Mouse (Mus musculus) lung, embryonic 16.5 days (tissue): Measurements from ENCODE around the gene Orc5. TPM values are rescaled to one million over a fixed set of nuclear protein-coding genes. Genes with fewer than 3 reads are reported as not detected.
A peak's percentile ranks its signal among the peaks of the same experiment; 100 is the strongest.

Experiments
- ATAC-seq: fragments of 200-750 bp; cut with Nextera tagmentation; 2 replicates; pipeline ENCODE4 v1.8.0; 2017; ENCODE audit warnings: low read depth, mild to moderate bottlenecking, moderate library complexity
- H3K27ac ChIP-seq: fragments of 300-500 bp; sonication (generic); 2 replicates; pipeline ENCODE4 v1.5.1; 2014; ENCODE audit warnings: mild to moderate bottlenecking, control low read depth, low read length
- H3K27me3 ChIP-seq: fragments of 300-500 bp; sonication (generic); 2 replicates; pipeline ENCODE4 v1.6.1; 2014; ENCODE audit warnings: low read depth, low read length, mixed read lengths; ENCODE audit not compliant: control insufficient read depth, insufficient read depth
- H3K36me3 ChIP-seq: fragments of 300-500 bp; sonication (generic); 2 replicates; pipeline ENCODE4 v1.6.1; 2014; ENCODE audit warnings: low read length; ENCODE audit not compliant: control insufficient read depth, insufficient read depth
- H3K4me1 ChIP-seq: fragments of 300-500 bp; sonication (generic); replicated peaks from 2 replicates; pipeline ENCODE4 v1.6.1; 2014; ENCODE audit warnings: low read length, mixed read lengths; ENCODE audit not compliant: control insufficient read depth, insufficient read depth
- H3K4me2 ChIP-seq: fragments of 300-500 bp; sonication (generic); 2 replicates; pipeline ENCODE4 v1.6.1; 2014; ENCODE audit warnings: low read depth, low read length, control low read depth
- H3K4me3 ChIP-seq: fragments of 300-500 bp; sonication (generic); 2 replicates; pipeline ENCODE4 v1.5.1; 2014; ENCODE audit warnings: mild to moderate bottlenecking, low read length, control low read depth
- H3K9ac ChIP-seq: fragments of 300-500 bp; sonication (generic); 2 replicates; pipeline ENCODE4 v1.6.1; 2014; ENCODE audit warnings: low read length, control low read depth
- H3K9me3 ChIP-seq: fragments of 300-500 bp; sonication (generic); 2 replicates; pipeline ENCODE4 v1.6.1; 2016; ENCODE audit warnings: low read length; ENCODE audit not compliant: control insufficient read depth
- WGBS: fragments of 180-500 bp; shearing (Covaris S2); extraction: QIAGEN DNeasy Blood & Tissue Kit; methylation state at CpG from one replicate; pipeline ENCODE4 v1.1.7; 2014; 5-methylcytosine and 5-hydroxymethylcytosine counted together
- polyA plus RNA-seq: library from polyadenylated mRNA; unstranded; fragments of >200 nt; fragmentation: Nextera tagmentation; extraction: Ambion mirVana; gene quantifications from 2 replicates; pipeline ENCODE4 v1.2.1, GENCODE M21; 2015

Gene Orc5
- polyA plus RNA-seq, 1 experiment from 2014 or later, result 35.1 TPM

DNA sequence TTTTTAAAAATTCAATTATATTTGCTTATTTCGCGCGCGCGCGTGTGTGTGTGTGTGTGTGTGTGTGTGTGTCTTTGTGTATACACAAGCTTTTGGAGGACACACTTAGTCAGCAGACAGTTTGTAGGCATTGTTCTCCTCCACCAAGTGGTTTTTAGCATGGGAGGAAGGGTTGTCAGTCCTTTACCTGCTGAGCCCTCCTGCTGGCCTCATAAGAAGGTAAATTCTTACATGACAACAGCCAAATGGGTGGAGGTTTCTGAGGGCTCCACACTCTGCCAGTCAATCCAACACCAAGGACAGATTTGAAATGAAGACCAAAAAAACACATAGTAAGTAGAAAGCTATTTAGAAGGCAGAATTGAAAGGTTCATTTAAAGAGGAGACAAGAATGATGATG lies 22.7 kb upstream of the Orc5 start:
- Histone ChIP-seq H3K4me2 (no peak overlapping the region), H3K9me3 (no peaks in the 10 kb centered on the region), H3K27ac (no peak overlapping the region), H3K36me3 (no peaks in the 10 kb centered on the region), H3K9ac (no peak overlapping the region), H3K27me3 (no peaks in the 10 kb centered on the region), H3K4me1 (no peaks in the 10 kb centered on the region), H3K4me3 (no peak overlapping the region)
- no peak for ATAC-seq
- WGBS, result 92% methylated on average over 6 of the region's 6 CpGs

DNA sequence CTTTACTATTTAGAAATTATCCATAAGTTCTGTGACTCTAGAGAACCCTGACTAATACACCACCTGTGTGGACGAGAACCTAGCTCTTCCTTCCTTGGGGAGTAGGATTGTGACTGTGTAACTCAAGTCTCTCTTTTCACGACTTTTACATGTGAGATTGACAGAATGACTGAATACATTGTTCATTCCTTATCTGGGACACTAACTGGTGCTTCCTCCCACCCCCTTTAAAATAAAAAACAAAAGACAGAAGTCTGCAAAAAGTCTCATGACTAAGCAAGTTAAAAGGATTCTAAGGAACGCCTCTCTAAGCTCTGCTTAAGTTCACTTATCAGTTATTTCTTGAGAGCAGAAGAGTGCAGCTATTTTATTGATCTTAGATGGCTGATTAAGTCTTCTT lies 22.2 kb upstream of the Orc5 start:
- H3K4me1 ChIP-seq, result no peaks in the 10 kb centered on the region
- WGBS, result 63% methylated on average over 3 of the region's 3 CpGs
- H3K36me3 ChIP-seq, result no peaks in the 10 kb centered on the region
- no peak overlapping the region for H3K4me2 ChIP-seq
- no peaks in the 10 kb centered on the region for H3K27me3 ChIP-seq
- no peaks in the 10 kb centered on the region for H3K9me3 ChIP-seq
- H3K4me3 ChIP-seq, result no peak overlapping the region
- no peak for ATAC-seq
- no peak overlapping the region for H3K27ac ChIP-seq
- no peak overlapping the region for H3K9ac ChIP-seq

DNA sequence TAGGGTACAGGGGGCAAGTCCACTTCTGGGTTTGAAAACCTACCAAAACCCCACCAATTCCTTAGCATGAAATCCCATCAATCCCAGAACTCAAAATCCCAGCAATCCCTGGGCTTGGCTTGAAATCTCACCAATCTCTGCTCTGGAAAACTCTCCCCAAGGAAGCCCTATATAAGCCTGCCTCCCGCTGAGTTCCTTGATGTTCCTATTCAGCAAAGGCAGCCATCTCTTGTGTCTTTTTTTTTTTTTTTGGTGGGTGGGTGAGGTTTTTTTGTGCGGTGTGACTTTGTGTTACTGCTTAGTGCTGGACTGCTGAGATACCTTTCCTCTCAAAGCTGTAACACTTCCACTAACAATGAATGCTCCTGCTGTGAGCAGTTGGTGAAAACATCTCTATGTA lies 15.5 kb upstream of the Orc5 start:
- no peak overlapping the region for H3K4me3 ChIP-seq
- no peaks in the 10 kb centered on the region for H3K4me1 ChIP-seq
- 76% methylated on average over 2 of the region's 2 CpGs for WGBS
- H3K27ac ChIP-seq, result no peak overlapping the region
- H3K9ac ChIP-seq, result no peak overlapping the region
- H3K4me2 ChIP-seq, result no peak overlapping the region
- no peaks in the 10 kb centered on the region for H3K27me3 ChIP-seq
- H3K36me3 ChIP-seq, result no peaks in the 10 kb centered on the region
- no peak for ATAC-seq
- no peaks in the 10 kb centered on the region for H3K9me3 ChIP-seq

DNA sequence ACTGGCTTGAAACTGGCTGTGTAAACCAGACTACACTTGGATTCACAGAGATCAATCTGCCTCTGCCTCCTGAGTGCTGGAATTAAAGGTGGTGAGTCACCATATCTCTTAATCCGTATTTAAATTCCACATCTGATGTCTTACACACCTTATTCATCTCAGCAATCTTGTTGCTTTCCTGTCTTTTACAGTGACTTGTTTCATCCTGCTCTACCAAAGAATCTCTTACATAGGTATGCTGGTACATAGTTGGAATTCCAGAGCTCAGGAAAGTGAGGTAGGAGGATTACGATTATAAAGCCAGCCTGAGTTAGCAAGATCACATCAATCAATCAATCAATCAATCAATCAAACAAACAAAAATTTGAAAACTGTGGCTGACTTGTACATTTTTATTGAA lies 9.6 kb upstream of the Orc5 start:
- H3K9me3 ChIP-seq, result no peaks in the 10 kb centered on the region
- no peaks in the 10 kb centered on the region for H3K4me1 ChIP-seq
- 61% methylated on average over 2 of the region's 2 CpGs for WGBS
- no peak overlapping the region for H3K27ac ChIP-seq
- no peaks in the 10 kb centered on the region for H3K36me3 ChIP-seq
- H3K4me2 ChIP-seq, result no peak overlapping the region
- H3K9ac ChIP-seq, result no peak overlapping the region
- ATAC-seq, result no peak
- H3K27me3 ChIP-seq, result no peaks in the 10 kb centered on the region
- no peak overlapping the region for H3K4me3 ChIP-seq

DNA sequence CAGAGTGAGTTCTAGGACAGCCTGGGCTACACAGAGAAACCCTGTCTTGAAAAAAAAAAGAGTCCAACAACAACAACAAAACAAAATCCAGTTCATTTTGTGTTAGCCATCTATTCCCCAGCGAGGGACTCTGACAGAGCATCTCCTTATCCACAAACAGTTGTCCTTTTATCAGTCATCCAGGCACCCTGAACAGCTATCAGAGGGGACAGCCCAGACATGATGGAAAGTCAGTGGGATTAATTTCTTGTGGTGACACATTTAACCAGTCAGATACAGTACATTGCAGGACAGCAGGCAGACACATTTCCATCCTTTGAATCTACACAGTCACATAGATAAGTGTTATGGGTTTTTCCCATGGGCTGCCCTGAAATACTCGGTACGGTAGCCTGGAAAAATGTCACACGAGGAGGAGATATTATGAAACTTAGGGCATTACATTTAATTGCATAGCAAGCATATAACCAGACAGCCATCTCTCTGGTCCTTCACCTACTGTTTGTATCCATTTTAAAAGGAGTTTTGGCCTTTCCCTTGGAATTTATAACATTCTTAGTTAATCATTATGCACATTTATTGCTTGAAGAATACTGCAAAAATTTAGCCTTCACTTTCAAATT lies 7.4 kb upstream of the Orc5 start:
- no peak overlapping the region for H3K27ac ChIP-seq
- H3K9ac ChIP-seq, result no peak overlapping the region
- H3K9me3 ChIP-seq, result no peaks in the 10 kb centered on the region
- 81% methylated on average over 4 of the region's 4 CpGs for WGBS
- no peak for ATAC-seq
- no peaks in the 10 kb centered on the region for H3K36me3 ChIP-seq
- H3K4me3 ChIP-seq, result no peak overlapping the region
- no peaks in the 10 kb centered on the region for H3K27me3 ChIP-seq
- no peaks in the 10 kb centered on the region for H3K4me1 ChIP-seq
- no peak overlapping the region for H3K4me2 ChIP-seq

DNA sequence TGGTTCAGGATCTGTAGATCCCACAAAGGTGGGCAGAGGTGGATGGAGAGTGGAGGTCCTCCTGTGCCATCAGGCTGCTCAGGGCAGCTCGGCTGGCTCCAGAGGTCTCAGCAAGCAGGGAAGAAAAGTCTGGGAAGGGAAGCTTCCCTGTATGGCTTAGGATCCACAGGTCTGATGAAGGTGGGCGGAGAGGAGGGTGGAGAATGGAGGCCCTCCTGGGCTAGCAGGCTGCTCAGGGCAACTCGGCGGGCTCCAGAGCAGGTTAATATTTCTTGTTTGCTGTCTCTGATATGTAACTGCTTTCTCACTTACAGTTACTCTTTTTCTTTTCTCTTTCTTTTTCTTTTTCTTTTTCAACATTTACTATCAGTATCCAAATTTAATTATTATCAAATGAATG lies 6.5 kb upstream of the Orc5 start:
- Histone ChIP-seq H3K9ac (no peak overlapping the region), H3K27ac (no peak overlapping the region), H3K4me2 (no peak overlapping the region), H3K9me3 (no peaks in the 10 kb centered on the region), H3K4me3 (no peak overlapping the region), H3K4me1 (no peaks in the 10 kb centered on the region), H3K27me3 (no peaks in the 10 kb centered on the region), H3K36me3 (no peaks in the 10 kb centered on the region)
- ATAC-seq, result no peak
- 76% methylated on average over 4 of the region's 4 CpGs for WGBS

DNA sequence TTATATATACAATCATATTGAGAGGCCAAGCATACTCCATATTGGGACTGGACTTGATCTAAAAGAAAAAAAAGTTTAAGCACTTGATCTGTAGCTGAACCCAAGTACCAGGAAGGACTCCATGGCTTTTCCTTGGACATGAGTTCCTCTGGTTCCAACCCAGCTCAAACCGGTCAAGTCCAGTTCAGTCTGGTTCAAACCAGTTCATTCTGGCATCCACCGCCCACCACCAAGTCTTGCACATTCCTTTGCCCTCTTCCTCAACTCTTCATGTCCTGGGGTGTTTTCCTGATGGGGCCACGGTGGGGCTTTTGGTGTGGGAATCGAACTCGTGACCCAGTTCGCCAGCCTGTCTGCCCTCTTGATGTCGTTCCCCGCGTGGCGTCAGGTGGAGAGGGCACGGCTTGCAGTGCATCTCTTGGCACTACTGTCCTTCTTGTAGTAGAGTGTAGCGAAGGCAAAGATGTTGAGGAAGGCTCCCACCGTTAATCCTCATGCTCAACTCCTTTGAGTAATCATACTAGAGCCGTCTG lies 2.1 kb upstream of the Orc5 start:
- 97% methylated on average over 14 of the region's 14 CpGs for WGBS
- no peak overlapping the region for H3K27ac ChIP-seq
- ATAC-seq, result no peak

DNA sequence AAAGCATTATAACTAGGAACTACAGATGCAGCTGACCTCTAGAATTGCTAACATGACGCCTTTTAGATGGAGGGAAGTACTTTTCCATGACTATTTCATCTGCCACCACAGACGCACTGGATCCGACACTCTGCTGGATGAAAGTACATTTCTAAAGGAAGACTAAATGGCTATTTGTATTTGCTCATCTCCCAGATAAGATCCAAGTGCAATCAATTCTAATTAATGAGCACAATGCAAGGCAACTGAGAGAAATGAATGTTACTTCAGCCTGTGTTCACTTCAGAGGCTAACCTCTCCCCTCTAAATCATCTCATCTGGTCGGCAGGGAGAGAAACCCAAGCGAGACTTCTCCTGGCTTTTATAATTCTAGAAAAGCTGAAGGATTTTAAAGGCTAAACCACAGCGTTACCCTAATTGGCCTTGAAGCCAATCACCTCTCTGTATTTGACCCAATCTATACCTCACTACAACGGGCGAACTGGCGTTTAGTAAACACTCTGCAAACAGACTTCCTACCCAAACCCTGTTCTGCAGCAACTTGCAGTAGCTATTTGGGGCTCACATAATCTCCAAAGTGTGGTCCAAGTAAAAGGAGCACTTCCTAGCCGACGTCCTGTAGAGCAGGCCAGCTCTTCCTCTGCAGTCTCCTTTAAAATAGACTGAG lies 730 bp downstream of the Orc5 start:
- Histone ChIP-seq H3K36me3 (peaks cover 12% of the 10 kb centered on the region), H3K27me3 (no peaks in the 10 kb centered on the region), H3K9ac (peak overlapping the region; percentile 89), H3K4me2 (peak overlapping the region; percentile 85), H3K4me1 (peaks cover 4% of the 10 kb centered on the region; the same call in 1 of the 2 replicates), H3K27ac (peak overlapping the region; percentile 91), H3K9me3 (no peaks in the 10 kb centered on the region), H3K4me3 (peak overlapping the region; percentile 88)
- WGBS, result 6% methylated on average over 11 of the region's 11 CpGs
- no peak; the same call in 1 of the 2 replicates for ATAC-seq

More for the DNA sequence above, 2.1 kb upstream of the Orc5 start:
- Histone ChIP-seq H3K36me3 (no peaks in the 10 kb centered on the region), H3K9me3 (no peaks in the 10 kb centered on the region), H3K27me3 (no peaks in the 10 kb centered on the region), H3K9ac (no peak overlapping the region), H3K4me2 (no peak overlapping the region), H3K4me3 (no peak overlapping the region), H3K4me1 (peaks cover 4% of the 10 kb centered on the region; the same call in 1 of the 2 replicates)

DNA sequence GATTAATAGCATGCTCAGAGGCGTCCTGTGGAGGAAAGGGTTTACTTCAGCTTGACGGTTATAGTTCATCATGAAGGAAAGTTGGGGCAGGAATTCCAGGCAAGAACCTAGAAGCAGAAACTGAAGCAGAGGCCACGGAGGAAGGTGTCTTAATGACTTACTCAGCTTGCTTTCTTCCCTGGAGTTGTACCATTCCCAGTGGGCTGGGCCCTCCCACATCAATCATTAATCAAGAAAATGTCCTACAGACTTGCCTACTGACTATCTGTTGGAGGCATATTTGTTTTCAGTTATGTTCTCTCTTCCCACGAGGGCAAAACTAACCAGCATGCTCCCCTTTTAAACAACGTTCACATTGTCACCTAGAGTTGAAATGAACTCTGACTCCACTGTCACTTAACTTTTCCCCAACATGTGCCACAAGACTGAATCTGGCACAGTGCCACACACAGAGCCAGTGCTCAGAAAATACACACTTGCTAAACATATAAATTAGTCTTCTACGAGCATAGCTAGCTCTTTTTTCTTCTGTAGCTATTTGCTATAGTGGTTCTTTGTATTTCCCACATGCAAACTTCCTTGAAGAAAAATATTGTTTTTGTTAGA lies 1.6 kb downstream of the Orc5 start:
- no peak overlapping the region for H3K27ac ChIP-seq
- no peak overlapping the region for H3K4me2 ChIP-seq
- H3K9ac ChIP-seq, result no peak overlapping the region
- H3K36me3 ChIP-seq, result peaks cover 15% of the 10 kb centered on the region
- H3K9me3 ChIP-seq, result no peaks in the 10 kb centered on the region
- WGBS, result 43% methylated on average over 6 of the region's 6 CpGs
- H3K27me3 ChIP-seq, result no peaks in the 10 kb centered on the region
- H3K4me1 ChIP-seq, result peaks cover 4% of the 10 kb centered on the region; the same call in 1 of the 2 replicates
- ATAC-seq, result no peak
- no peak overlapping the region for H3K4me3 ChIP-seq
